Comparison of ENCODE assay signal across 8 mouse cellular contexts in genomic region chr7:127253821-127254769, GRCm38 (mm10). TPM values are rescaled to one million over a fixed set of nuclear protein-coding genes. Genes with fewer than 3 reads are reported as not detected.
DNase-seq lines count a peak whose midpoint lies in the region; ATAC-seq and TF ChIP-seq lines count a peak whose summit lies in the region.

No protein-coding gene starts in this region.

- intact Hi-C loops in heart, adult 2 months (cut with DNase I), result loop anchor here (2.0 to 5.0 kb wide), 2 partner anchors 91 to 258 kb away; partner anchors contain the start of genes Srcap and Zfp768

- peak overlapping the region; percentile 91 for H3K27ac ChIP-seq in embryonic facial prominence, embryonic 13.5 days
- H3K27ac ChIP-seq in heart, adult 2 months, result peak overlapping the region; percentile 92
- H3K27ac ChIP-seq in kidney, adult 2 months (ENCODE audit: insufficient read depth, low read depth, low read length), result peak overlapping the region; percentile 57
- H3K27ac ChIP-seq in limb, embryonic 12.5 days, result peak overlapping the region; percentile 92
- H3K27ac ChIP-seq in midbrain, embryonic 14.5 days (replicated peaks; ENCODE audit: low read depth, low read length), result peak overlapping the region; percentile 91

- H3K27me3 ChIP-seq in embryonic facial prominence, embryonic 13.5 days, result no peaks in the 10 kb centered on the region
- H3K27me3 ChIP-seq in heart, adult 2 months (ENCODE audit: control insufficient read depth, insufficient read depth, low read length), result no peaks in the 10 kb centered on the region
- H3K27me3 ChIP-seq in kidney, adult 2 months (replicated peaks; ENCODE audit: control insufficient read depth, insufficient read depth, low read length), result no peaks in the 10 kb centered on the region
- no peaks in the 10 kb centered on the region for H3K27me3 ChIP-seq in limb, embryonic 12.5 days
- no peaks in the 10 kb centered on the region for H3K27me3 ChIP-seq in midbrain, embryonic 14.5 days (ENCODE audit: control insufficient read depth, insufficient read depth, low read length)

- H3K79me2 ChIP-seq in heart, adult 2 months (replicated peaks; ENCODE audit: control insufficient read depth, insufficient read depth, low read length), result no peaks in the 10 kb centered on the region

- no peaks in the 10 kb centered on the region for H3K9me3 ChIP-seq in embryonic facial prominence, embryonic 13.5 days
- H3K9me3 ChIP-seq in limb, embryonic 12.5 days, result no peaks in the 10 kb centered on the region
- H3K9me3 ChIP-seq in midbrain, embryonic 14.5 days (ENCODE audit: control insufficient read depth, low read length), result no peaks in the 10 kb centered on the region

- TF ChIP-seq EP300 in heart, adult 2 months (IDR thresholded peaks at IDR 0.05; ENCODE audit: insufficient read depth, low read depth, low read length), result peak; percentile 84

- TF ChIP-seq CTCF in heart, adult 2 months (IDR thresholded peaks at IDR 0.05), result no peak
- no peak for TF ChIP-seq CTCF in kidney, adult 2 months (conservative IDR thresholded peaks at IDR 0.05; ENCODE audit: insufficient read depth, insufficient read length, low read depth, low read length)

- peak; percentile 88 for DNase-seq in 3134 (ENCODE audit: extremely low read depth, insufficient read length, low spot score)
- DNase-seq in adrenal gland, postnatal 4 days (ENCODE audit: low spot score in 2 of 2), result peak; percentile 79 to 80
- peak; percentile 95 to 97 for DNase-seq in heart, adult 2 months
- peak; percentile 97 for DNase-seq in kidney, adult 2 months
- peak; percentile 100 for DNase-seq in midbrain, embryonic 14.5 days
- DNase-seq in spleen, adult 12 weeks (ENCODE audit: low spot score), result peak; percentile 89

- peak overlapping the region; percentile 82 for H3K9ac ChIP-seq in embryonic facial prominence, embryonic 13.5 days
- H3K9ac ChIP-seq in heart, adult 2 months (ENCODE audit: low read depth, low read length), result peak overlapping the region; percentile 90
- H3K9ac ChIP-seq in limb, embryonic 12.5 days (replicated peaks), result peak overlapping the region; percentile 77
- peak overlapping the region; percentile 79 for H3K9ac ChIP-seq in midbrain, embryonic 14.5 days (replicated peaks; ENCODE audit: low read length)

- ATAC-seq in embryonic facial prominence, embryonic 13.5 days (ENCODE audit: insufficient number of reproducible peaks, insufficient read depth, low FRiP score, low TSS enrichment, low read depth), result peak; percentile 88
- peak; percentile 94 for ATAC-seq in limb, embryonic 12.5 days (ENCODE audit: insufficient number of reproducible peaks, insufficient read depth, low FRiP score, low TSS enrichment, low read depth)
- ATAC-seq in midbrain, embryonic 14.5 days (ENCODE audit: low FRiP score, low TSS enrichment), result peak; percentile 95

- H3K4me3 ChIP-seq in embryonic facial prominence, embryonic 13.5 days, result peak overlapping the region; percentile 61
- peak overlapping the region; percentile 69 for H3K4me3 ChIP-seq in heart, adult 2 months
- H3K4me3 ChIP-seq in kidney, adult 2 months (ENCODE audit: insufficient read depth, low read depth, low read length), result peak overlapping the region; percentile 60
- peak overlapping the region; percentile 51 for H3K4me3 ChIP-seq in limb, embryonic 12.5 days (replicated peaks)
- peak overlapping the region; percentile 56 for H3K4me3 ChIP-seq in midbrain, embryonic 14.5 days (replicated peaks; ENCODE audit: low read depth, low read length)

- H3K36me3 ChIP-seq in embryonic facial prominence, embryonic 13.5 days, result peaks cover 53% of the 10 kb centered on the region
- H3K36me3 ChIP-seq in heart, adult 2 months (ENCODE audit: control insufficient read depth, insufficient read depth, low read length), result no peaks in the 10 kb centered on the region
- H3K36me3 ChIP-seq in kidney, adult 2 months (ENCODE audit: control insufficient read depth, insufficient read depth, low read length), result no peaks in the 10 kb centered on the region
- peaks cover 49% of the 10 kb centered on the region for H3K36me3 ChIP-seq in limb, embryonic 12.5 days
- H3K36me3 ChIP-seq in midbrain, embryonic 14.5 days (ENCODE audit: control insufficient read depth, insufficient read depth, low read length), result peaks cover 19% of the 10 kb centered on the region

- H3K4me1 ChIP-seq in embryonic facial prominence, embryonic 13.5 days, result peaks cover 19% of the 10 kb centered on the region
- H3K4me1 ChIP-seq in heart, adult 2 months (ENCODE audit: control insufficient read depth, insufficient read depth, low read length), result peaks cover 2% of the 10 kb centered on the region
- peaks cover 6% of the 10 kb centered on the region; the same call in 1 of the 2 replicates for H3K4me1 ChIP-seq in kidney, adult 2 months (ENCODE audit: control insufficient read depth, insufficient read depth, low read length)
- peaks cover 12% of the 10 kb centered on the region for H3K4me1 ChIP-seq in limb, embryonic 12.5 days (replicated peaks)
- peaks cover 8% of the 10 kb centered on the region; the same call in 1 of the 2 replicates for H3K4me1 ChIP-seq in midbrain, embryonic 14.5 days (ENCODE audit: control insufficient read depth, insufficient read depth, low read length)

- WGBS in embryonic facial prominence, embryonic 13.5 days, result under 1% methylated on average over 136 of the region's 136 CpGs
- WGBS in heart, adult 2 months, result under 1% methylated on average over 136 of the region's 136 CpGs
- under 1% methylated on average over 136 of the region's 136 CpGs for WGBS in kidney, adult 2 months
- WGBS in limb, embryonic 12.5 days, result under 1% methylated on average over 136 of the region's 136 CpGs
- WGBS in midbrain, embryonic 14.5 days, result under 1% methylated on average over 136 of the region's 136 CpGs

- peak; percentile 63; the same call in 1 of the 2 replicates for TF ChIP-seq POLR2A in heart, adult 2 months (IDR thresholded peaks at IDR 0.05; ENCODE audit: insufficient read depth, low read depth, low read length)
- peak; percentile 46 for TF ChIP-seq POLR2A in kidney, adult 2 months (IDR thresholded peaks at IDR 0.05; ENCODE audit: low read depth, low read length)

- H3K4me2 ChIP-seq in embryonic facial prominence, embryonic 13.5 days, result peak overlapping the region; percentile 86
- H3K4me2 ChIP-seq in limb, embryonic 12.5 days, result peak overlapping the region; percentile 87
- H3K4me2 ChIP-seq in midbrain, embryonic 14.5 days (ENCODE audit: low read length), result peak overlapping the region; percentile 66

RNA-seq across cellular contexts. Expression of gene Dctpp1, which starts 6.4 kb away (rescaled TPM):
- 10 to 100 TPM; 63.5 to 68.3 TPM for total RNA-seq in adrenal gland, postnatal 4 days (2021)
- 156 and 206 TPM in 2 replicates for polyA plus RNA-seq in embryonic facial prominence, embryonic 13.5 days (2015; fragmentation: Nextera tagmentation; extraction: Ambion mirVana)
- 10 to 100 TPM; 38.7 to 44.6 TPM for total RNA-seq in heart, adult 2 months (2021)
- polyA plus RNA-seq in heart, adult 2 months (2012; rRNA removed), result 42.0 and 46.6 TPM in 2 replicates
- polyA plus RNA-seq in kidney, adult 2 months (2012; rRNA removed), result 68.9 and 70.5 TPM in 2 replicates
- polyA plus RNA-seq in limb, embryonic 12.5 days (2016; fragmentation: Nextera tagmentation; extraction: Ambion mirVana), result 219 and 224 TPM in 2 replicates
- 125 and 134 TPM in 2 replicates for polyA plus RNA-seq in midbrain, embryonic 14.5 days (2014; fragmentation: Nextera tagmentation; extraction: Ambion mirVana)

RNA-seq across cellular contexts. Expression of gene Zfp771, which starts 10.0 kb away (rescaled TPM):
- total RNA-seq in adrenal gland, postnatal 4 days (2021), result 10 to 100 TPM; 36.3 to 39.2 TPM
- polyA plus RNA-seq in embryonic facial prominence, embryonic 13.5 days (2015; fragmentation: Nextera tagmentation; extraction: Ambion mirVana), result 78.2 and 83.9 TPM in 2 replicates
- total RNA-seq in heart, adult 2 months (2021), result 10 to 100 TPM; 14.7 to 21.0 TPM
- 16.9 and 30.0 TPM in 2 replicates for polyA plus RNA-seq in heart, adult 2 months (2012; rRNA removed)
- polyA plus RNA-seq in kidney, adult 2 months (2012; rRNA removed), result 48.4 and 85.5 TPM in 2 replicates
- 79.5 and 84.1 TPM in 2 replicates for polyA plus RNA-seq in limb, embryonic 12.5 days (2016; fragmentation: Nextera tagmentation; extraction: Ambion mirVana)
- 55.2 and 71.2 TPM in 2 replicates for polyA plus RNA-seq in midbrain, embryonic 14.5 days (2014; fragmentation: Nextera tagmentation; extraction: Ambion mirVana)

RNA-seq across cellular contexts. Expression of gene Sephs2, which starts 19.8 kb away (rescaled TPM):
- total RNA-seq in adrenal gland, postnatal 4 days (2021), result 100 to 1,000 TPM in 1 of 2 experiments, 10 to 100 TPM in 1; 92.8 to 115 TPM
- 63.4 and 64.1 TPM in 2 replicates for polyA plus RNA-seq in embryonic facial prominence, embryonic 13.5 days (2015; fragmentation: Nextera tagmentation; extraction: Ambion mirVana)
- total RNA-seq in heart, adult 2 months (2021), result 10 to 100 TPM; 27.2 to 32.9 TPM
- polyA plus RNA-seq in heart, adult 2 months (2012; rRNA removed), result 14.8 and 22.5 TPM in 2 replicates
- 153 and 156 TPM in 2 replicates for polyA plus RNA-seq in kidney, adult 2 months (2012; rRNA removed)
- 89.5 and 92.3 TPM in 2 replicates for polyA plus RNA-seq in limb, embryonic 12.5 days (2016; fragmentation: Nextera tagmentation; extraction: Ambion mirVana)
- 77.6 and 78.4 TPM in 2 replicates for polyA plus RNA-seq in midbrain, embryonic 14.5 days (2014; fragmentation: Nextera tagmentation; extraction: Ambion mirVana)

RNA-seq across cellular contexts. Expression of gene Sept1, which starts 21.2 kb away (rescaled TPM):
- total RNA-seq in adrenal gland, postnatal 4 days (2021), result 10 to 100 TPM; 12.6 to 14.5 TPM
- 26.9 and 29.6 TPM in 2 replicates for polyA plus RNA-seq in embryonic facial prominence, embryonic 13.5 days (2015; fragmentation: Nextera tagmentation; extraction: Ambion mirVana)
- 1 to 10 TPM; 2.5 to 4.7 TPM for total RNA-seq in heart, adult 2 months (2021)
- polyA plus RNA-seq in heart, adult 2 months (2012; rRNA removed), result 6.2 and 13.0 TPM in 2 replicates
- polyA plus RNA-seq in kidney, adult 2 months (2012; rRNA removed), result 24.1 and 38.4 TPM in 2 replicates
- 34.1 and 35.9 TPM in 2 replicates for polyA plus RNA-seq in limb, embryonic 12.5 days (2016; fragmentation: Nextera tagmentation; extraction: Ambion mirVana)
- polyA plus RNA-seq in midbrain, embryonic 14.5 days (2014; fragmentation: Nextera tagmentation; extraction: Ambion mirVana), result 11.6 and 13.6 TPM in 2 replicates

RNA-seq across cellular contexts. Expression of gene Zfp553, which starts 21.2 kb away (rescaled TPM):
- total RNA-seq in adrenal gland, postnatal 4 days (2021), result 10 to 100 TPM; 18.3 to 19.3 TPM
- 53.7 and 55.0 TPM in 2 replicates for polyA plus RNA-seq in embryonic facial prominence, embryonic 13.5 days (2015; fragmentation: Nextera tagmentation; extraction: Ambion mirVana)
- 1 to 10 TPM; 6.0 to 6.3 TPM for total RNA-seq in heart, adult 2 months (2021)
- polyA plus RNA-seq in heart, adult 2 months (2012; rRNA removed), result 5.0 and 6.5 TPM in 2 replicates
- 7.9 and 9.6 TPM in 2 replicates for polyA plus RNA-seq in kidney, adult 2 months (2012; rRNA removed)
- 61.9 and 65.5 TPM in 2 replicates for polyA plus RNA-seq in limb, embryonic 12.5 days (2016; fragmentation: Nextera tagmentation; extraction: Ambion mirVana)
- 31.9 and 39.7 TPM in 2 replicates for polyA plus RNA-seq in midbrain, embryonic 14.5 days (2014; fragmentation: Nextera tagmentation; extraction: Ambion mirVana)

Comparison
In these comparisons a context has a peak if more than half of its experiments do, and no peak if none do; other contexts are left out.
1. Peak in every context shown above with its lines: DNase-seq, ATAC-seq, H3K4me3 ChIP-seq and H3K27ac ChIP-seq.